Mouse (Mus musculus) testis, adult 2 months (tissue): ENCODE measurements around the gene Car1. TPM values are rescaled to one million over a fixed set of nuclear protein-coding genes. Genes with fewer than 3 reads are reported as not detected.
"Not testable (repeated sequence)": the region's sequence is repeated elsewhere in the genome, so short reads cannot be mapped to it uniquely, and the experiment has no call there.

Experiments used
- H3K27ac ChIP-seq: fragments of 200-500 bp; 2 replicates; pipeline ENCODE4 v1.5.1; 2012; ENCODE audit warnings: low read depth, low read length; ENCODE audit not compliant: control insufficient read depth, insufficient read depth
- H3K27me3 ChIP-seq: fragments of 200-500 bp; 2 replicates; pipeline ENCODE4 v1.6.1; 2012; ENCODE audit warnings: mild to moderate bottlenecking, low read length, moderate library complexity; ENCODE audit not compliant: control insufficient read depth, insufficient read depth
- H3K36me3 ChIP-seq: fragments of 200-500 bp; 2 replicates; pipeline ENCODE4 v1.6.1; 2012; ENCODE audit warnings: mild to moderate bottlenecking, low read length; ENCODE audit not compliant: control insufficient read depth, insufficient read depth
- H3K4me1 ChIP-seq: fragments of 200-500 bp; 2 replicates; pipeline ENCODE4 v1.6.1; 2012; ENCODE audit warnings: low read length; ENCODE audit not compliant: control insufficient read depth, insufficient read depth
- H3K4me3 ChIP-seq: fragments of 200-500 bp; 2 replicates; pipeline ENCODE4 v1.5.1; 2012; ENCODE audit warnings: low read depth, mild to moderate bottlenecking, low read length, moderate library complexity, mixed read lengths; ENCODE audit not compliant: control insufficient read depth
- CTCF ChIP-seq: fragments of 200-500 bp; IDR thresholded peaks from 2 replicates; pipeline ENCODE4 v1.5.1; 2012; ENCODE audit warnings: low read depth, mild to moderate bottlenecking, inconsistent platforms, low read length, moderate library complexity; ENCODE audit not compliant: control insufficient read depth, insufficient read depth, insufficient replicate concordance
- POLR2A ChIP-seq: fragments of 200-500 bp; IDR thresholded peaks from 2 replicates; pipeline ENCODE4 v1.6.1; 2012; ENCODE audit warnings: low read depth, mild to moderate bottlenecking, inconsistent platforms, low read length, moderate library complexity; ENCODE audit not compliant: control insufficient read depth
- polyA plus RNA-seq: library from polyadenylated mRNA; depleted of rRNA; stranded (reverse); fragments of >200 nt; gene quantifications from 2 replicates; pipeline ENCODE4 v1.2.3, GENCODE M21; 2012

Gene Car1
- polyA plus RNA-seq, 1 experiment: 0.20 TPM

DNA sequence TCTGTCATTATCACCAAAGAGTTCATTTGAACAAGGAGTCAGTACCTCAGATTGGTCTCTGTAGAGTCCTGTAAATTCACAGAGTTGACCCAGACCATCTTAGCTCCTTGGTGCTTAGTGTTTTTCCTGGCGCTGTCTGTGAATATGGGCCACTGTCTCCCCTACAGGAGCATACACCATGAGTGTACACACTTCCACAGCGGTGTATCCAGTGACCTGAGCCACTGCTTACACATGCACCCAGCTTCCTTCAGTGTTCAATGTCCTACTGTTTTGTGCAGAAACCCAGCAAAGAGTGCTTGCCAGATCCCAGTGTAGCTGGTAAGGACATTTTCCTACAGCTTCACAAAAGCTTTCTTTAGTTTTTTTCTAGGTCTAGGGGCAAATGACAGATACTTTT lies 22.8 kb downstream of the Car1 start:
- Histone ChIP-seq H3K36me3 (no peaks in the 10 kb centered on the region), H3K4me1 (no peaks in the 10 kb centered on the region), H3K27me3 (no peaks in the 10 kb centered on the region), H3K4me3 (no peak overlapping the region), H3K27ac (no peak overlapping the region)
- TF ChIP-seq POLR2A (no peak), CTCF (no peak)

DNA sequence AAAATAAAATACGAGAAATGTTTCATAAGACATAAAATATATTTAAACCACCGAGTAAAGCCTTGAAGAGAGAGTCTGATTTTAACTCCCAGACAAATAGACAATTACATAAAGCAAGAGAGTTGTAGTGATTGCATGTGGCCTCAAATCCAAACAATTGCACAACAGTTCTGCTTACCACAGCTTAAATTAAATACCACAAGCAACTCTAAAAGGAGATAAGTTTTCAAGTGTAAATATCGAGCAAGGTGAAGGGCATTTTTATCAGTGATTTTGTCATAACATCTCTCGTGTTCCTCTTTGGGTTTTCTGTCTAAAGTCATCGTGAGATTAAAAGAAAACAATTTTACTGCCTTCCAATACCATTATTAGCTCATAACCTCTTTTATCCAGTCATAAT lies 25.0 kb downstream of the Car1 start:
- not testable (repeated sequence) for H3K4me1 ChIP-seq, H3K36me3 ChIP-seq, H3K27me3 ChIP-seq, H3K27ac ChIP-seq, H3K4me3 ChIP-seq

DNA sequence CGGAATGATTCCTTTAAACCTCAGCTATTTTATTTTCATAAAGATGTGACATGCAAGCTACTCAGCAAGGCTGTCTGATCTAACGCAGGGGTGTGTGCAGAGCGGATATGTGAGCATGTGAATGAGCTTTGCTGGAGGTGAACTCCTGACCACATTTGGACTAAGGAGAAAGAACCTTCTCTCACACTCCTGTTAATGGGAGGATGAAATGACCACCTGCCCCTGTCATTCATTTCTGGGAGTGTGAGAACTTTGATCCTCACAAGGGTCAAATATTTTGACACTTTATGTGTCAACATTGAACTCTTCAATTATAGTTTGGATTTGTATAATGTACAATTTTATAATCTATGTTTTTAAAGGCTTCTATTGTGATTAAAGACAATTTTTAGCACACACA lies 25.8 kb downstream of the Car1 start:
- H3K4me3 ChIP-seq, H3K27ac ChIP-seq: not testable (repeated sequence)

DNA sequence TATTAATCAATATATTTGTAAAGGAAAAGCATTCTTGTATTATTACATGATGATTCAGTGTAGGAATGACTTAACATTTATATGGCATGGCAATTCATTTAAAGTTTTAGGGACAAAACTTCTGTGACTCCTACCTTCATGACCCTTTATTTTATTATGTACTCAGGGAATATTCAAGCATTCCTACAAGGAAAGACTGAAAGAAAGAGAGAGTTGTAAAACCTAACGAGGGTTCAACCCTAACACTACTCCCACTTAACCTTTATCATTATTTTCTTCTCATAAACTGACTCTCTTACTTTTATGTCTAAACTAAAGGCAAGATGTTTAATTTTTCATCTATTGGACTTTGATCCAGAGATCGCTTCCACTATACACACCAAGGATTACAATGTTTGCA lies 28.0 kb downstream of the Car1 start:
- Histone ChIP-seq H3K27me3 (no peaks in the 10 kb centered on the region), H3K27ac (no peak overlapping the region), H3K4me1 (no peaks in the 10 kb centered on the region), H3K4me3 (no peak overlapping the region), H3K36me3 (no peaks in the 10 kb centered on the region)
- no peak for TF ChIP-seq POLR2A
- TF ChIP-seq CTCF: no peak

More for the DNA sequence above, 25.8 kb downstream of the Car1 start:
- not testable (repeated sequence) for H3K27me3 ChIP-seq, H3K36me3 ChIP-seq, H3K4me1 ChIP-seq

DNA sequence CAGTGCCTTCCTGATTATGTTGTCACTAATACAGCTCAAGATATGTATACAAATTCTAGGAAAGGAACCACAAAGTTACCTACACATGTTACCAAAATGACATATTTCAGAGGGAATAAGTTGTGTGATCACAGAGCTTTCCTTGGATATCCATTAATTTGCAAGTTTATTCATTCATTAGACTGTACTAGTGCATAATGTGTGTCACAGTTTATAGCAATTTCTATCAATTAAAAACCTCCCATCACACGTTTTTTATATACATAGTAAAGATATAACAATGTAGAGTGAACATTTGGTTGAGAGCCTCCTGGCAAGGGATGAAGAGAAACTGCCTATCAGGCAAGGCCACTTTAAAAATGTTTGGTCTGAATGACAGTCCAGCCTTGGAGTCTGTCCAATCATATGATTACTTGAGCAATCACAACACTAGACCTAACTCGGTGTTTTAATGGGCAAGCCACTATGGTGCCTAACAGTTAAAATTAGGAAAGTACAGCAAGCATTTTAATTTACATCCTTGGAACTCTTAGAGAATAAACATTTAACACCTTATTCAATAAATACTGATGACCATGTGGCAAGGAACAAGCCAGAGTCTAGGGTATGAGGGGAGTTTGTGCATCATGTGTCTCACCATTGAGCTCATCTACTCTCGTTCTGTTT lies 31.5 kb downstream of the Car1 start:
- H3K36me3 ChIP-seq, H3K4me1 ChIP-seq, H3K27ac ChIP-seq, H3K27me3 ChIP-seq, H3K4me3 ChIP-seq: not testable (repeated sequence)

DNA sequence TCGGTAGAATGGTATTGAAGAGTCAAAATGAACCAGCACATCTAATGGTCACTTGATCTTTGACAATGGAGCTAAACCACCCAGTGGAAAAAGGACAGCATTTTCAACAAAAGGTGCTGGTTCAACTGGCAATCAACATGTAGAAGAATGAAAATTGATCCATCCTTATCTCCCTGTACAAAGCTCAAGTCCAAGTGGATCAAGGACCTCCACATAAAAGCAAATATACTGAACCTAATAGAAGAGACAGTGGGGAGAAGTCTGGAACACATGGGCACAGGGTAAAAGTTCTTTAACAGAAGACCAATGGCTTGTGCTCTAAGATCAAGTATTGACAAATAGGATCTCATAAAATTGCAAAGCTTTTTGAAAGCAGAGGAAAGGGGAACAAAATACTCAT lies 33.6 kb downstream of the Car1 start:
- H3K27ac ChIP-seq, H3K27me3 ChIP-seq, H3K36me3 ChIP-seq, H3K4me1 ChIP-seq, H3K4me3 ChIP-seq: not testable (repeated sequence)

DNA sequence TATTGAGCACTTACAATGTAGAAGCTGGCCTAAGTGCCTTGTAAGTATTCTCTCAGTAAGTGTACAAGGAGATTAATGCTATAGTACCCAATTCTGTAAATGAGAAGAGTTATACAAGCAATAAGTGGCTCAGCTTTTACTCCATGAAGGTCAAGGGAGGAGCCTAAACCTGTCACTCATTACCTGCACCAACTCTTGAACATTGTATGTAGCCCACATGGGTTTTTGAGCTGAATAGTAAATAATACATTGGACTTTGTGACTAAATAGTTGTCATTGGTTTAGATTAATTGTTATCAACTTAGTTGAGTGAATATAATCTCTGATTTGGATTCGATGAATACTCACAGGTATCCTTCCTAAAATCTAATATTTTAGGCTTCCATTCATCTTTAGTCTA lies 35.7 kb downstream of the Car1 start:
- H3K36me3 ChIP-seq, H3K4me3 ChIP-seq, H3K4me1 ChIP-seq: not testable (repeated sequence)

DNA sequence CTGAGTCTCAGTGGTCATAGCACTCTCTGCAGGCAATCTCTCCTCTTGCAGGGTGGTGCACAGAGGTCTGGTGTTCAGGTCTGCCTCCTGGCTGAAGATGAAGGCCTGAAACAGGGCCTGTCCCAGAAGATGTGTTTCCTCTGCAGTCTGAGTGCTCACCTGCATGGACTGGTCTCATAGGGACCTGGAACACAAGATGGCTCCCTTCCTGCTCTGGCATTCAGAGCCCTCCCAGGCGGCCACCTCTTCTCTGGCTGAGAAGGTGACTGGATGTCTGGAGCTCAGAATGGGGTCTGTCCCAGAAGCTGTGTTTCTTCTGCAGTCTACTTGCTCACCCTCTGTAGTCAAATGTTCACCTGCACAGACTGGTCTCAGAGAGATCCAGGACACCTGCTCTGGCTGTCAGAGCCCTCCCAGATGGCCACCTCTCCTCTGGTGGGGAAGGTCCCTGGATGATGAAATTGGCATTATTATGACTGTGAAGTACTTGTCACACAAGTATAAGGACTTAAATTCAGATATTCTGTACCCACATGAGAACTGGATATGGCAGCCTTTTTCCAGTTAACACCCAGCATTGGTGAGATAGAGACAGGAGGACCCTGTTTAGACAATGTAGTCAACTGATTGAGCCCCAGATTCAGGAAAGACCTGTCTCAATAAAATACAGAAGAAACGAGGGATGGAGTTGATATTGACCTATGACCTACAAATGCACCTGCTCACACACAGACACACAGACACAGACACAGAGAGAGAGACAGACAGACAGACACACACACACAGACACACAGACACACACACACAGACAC lies 43.2 kb downstream of the Car1 start:
- Histone ChIP-seq H3K27me3 (no peaks in the 10 kb centered on the region), H3K36me3 (no peaks in the 10 kb centered on the region), H3K4me1 (no peaks in the 10 kb centered on the region), H3K27ac (no peak overlapping the region), H3K4me3 (no peak overlapping the region)
- TF ChIP-seq CTCF: no peak
- TF ChIP-seq POLR2A: no peak

More for the DNA sequence above, 35.7 kb downstream of the Car1 start:
- not testable (repeated sequence) for H3K27ac ChIP-seq, H3K27me3 ChIP-seq
